Mouse (Mus musculus) stomach, embryonic 14.5 days (tissue): ENCODE data around the gene Cc2d2b. TPM values are rescaled to one million over a fixed set of nuclear protein-coding genes. Genes with fewer than 3 reads are reported as not detected.

Experiments used
- ATAC-seq: fragments of 200-750 bp; cut with Nextera tagmentation; 2 replicates; pipeline ENCODE4 v1.8.0; 2017; ENCODE audit warnings: low read depth, moderate TSS enrichment; ENCODE audit not compliant: insufficient number of reproducible peaks, insufficient read depth, low FRiP score
- H3K27ac ChIP-seq: fragments of 300-500 bp; sonication (generic); 2 replicates; pipeline ENCODE4 v1.5.1; 2014; ENCODE audit warnings: mild to moderate bottlenecking, low read length, moderate library complexity, mixed read lengths
- H3K27me3 ChIP-seq: fragments of 300-500 bp; sonication (generic); 2 replicates; pipeline ENCODE4 v1.6.1; 2014; ENCODE audit warnings: low read length, control low read depth, mixed read lengths; ENCODE audit not compliant: control insufficient read depth, insufficient read depth
- H3K36me3 ChIP-seq: fragments of 300-500 bp; sonication (generic); 2 replicates; pipeline ENCODE4 v1.6.1; 2014; ENCODE audit warnings: mild to moderate bottlenecking, control low read depth, low read length, moderate library complexity, mixed read lengths; ENCODE audit not compliant: control insufficient read depth, insufficient read depth
- H3K4me1 ChIP-seq: fragments of 300-500 bp; sonication (generic); 2 replicates; pipeline ENCODE4 v1.6.1; 2014; ENCODE audit warnings: low read length, control low read depth, mixed read lengths; ENCODE audit not compliant: control insufficient read depth, insufficient read depth
- H3K4me2 ChIP-seq: fragments of 300-500 bp; sonication (generic); replicated peaks from 2 replicates; pipeline ENCODE4 v1.6.1; 2014; ENCODE audit warnings: low read depth, low read length, control low read depth
- H3K4me3 ChIP-seq: fragments of 300-500 bp; sonication (generic); 2 replicates; pipeline ENCODE4 v1.5.1; 2014; ENCODE audit warnings: low read depth, low read length, control low read depth
- H3K9ac ChIP-seq: fragments of 300-500 bp; sonication (generic); replicated peaks from 2 replicates; pipeline ENCODE4 v1.6.1; 2014; ENCODE audit warnings: low read depth, mild to moderate bottlenecking, control low read depth, low read length, moderate library complexity, mixed read lengths
- H3K9me3 ChIP-seq: fragments of 300-500 bp; sonication (generic); 2 replicates; pipeline ENCODE4 v1.6.1; 2016; ENCODE audit warnings: low read depth, low read length, control low read depth; ENCODE audit not compliant: control insufficient read depth
- WGBS: fragments of 180-500 bp; shearing (Covaris S2); extraction: QIAGEN DNeasy Blood & Tissue Kit; methylation state at CpG from one replicate; pipeline ENCODE4 v1.1.7; 2014; 5-methylcytosine and 5-hydroxymethylcytosine counted together
- polyA plus RNA-seq: library from polyadenylated mRNA; unstranded; fragments of >200 nt; fragmentation: Nextera tagmentation; extraction: Ambion mirVana; gene quantifications from 2 replicates; pipeline ENCODE4 v1.2.1, GENCODE M21; 2014

Gene Cc2d2b
- polyA plus RNA-seq, 1 experiment from 2014 or later, result not detected

GRCm38 (mm10) chr19:40769341-40769770, 20.8 kb downstream of the Cc2d2b start:
- Histone ChIP-seq H3K4me1 (no peaks in the 10 kb centered on the region), H3K4me2 (no peak overlapping the region), H3K9me3 (no peaks in the 10 kb centered on the region), H3K27me3 (no peaks in the 10 kb centered on the region), H3K9ac (no peak overlapping the region), H3K27ac (no peak overlapping the region), H3K4me3 (no peak overlapping the region), H3K36me3 (no peaks in the 10 kb centered on the region)
- whole genome bisulfite sequencing, result 21% methylated on average over 7 of the region's 7 CpGs
- peak; percentile 53; the same call in 1 of the 2 replicates for ATAC-seq

DNA sequence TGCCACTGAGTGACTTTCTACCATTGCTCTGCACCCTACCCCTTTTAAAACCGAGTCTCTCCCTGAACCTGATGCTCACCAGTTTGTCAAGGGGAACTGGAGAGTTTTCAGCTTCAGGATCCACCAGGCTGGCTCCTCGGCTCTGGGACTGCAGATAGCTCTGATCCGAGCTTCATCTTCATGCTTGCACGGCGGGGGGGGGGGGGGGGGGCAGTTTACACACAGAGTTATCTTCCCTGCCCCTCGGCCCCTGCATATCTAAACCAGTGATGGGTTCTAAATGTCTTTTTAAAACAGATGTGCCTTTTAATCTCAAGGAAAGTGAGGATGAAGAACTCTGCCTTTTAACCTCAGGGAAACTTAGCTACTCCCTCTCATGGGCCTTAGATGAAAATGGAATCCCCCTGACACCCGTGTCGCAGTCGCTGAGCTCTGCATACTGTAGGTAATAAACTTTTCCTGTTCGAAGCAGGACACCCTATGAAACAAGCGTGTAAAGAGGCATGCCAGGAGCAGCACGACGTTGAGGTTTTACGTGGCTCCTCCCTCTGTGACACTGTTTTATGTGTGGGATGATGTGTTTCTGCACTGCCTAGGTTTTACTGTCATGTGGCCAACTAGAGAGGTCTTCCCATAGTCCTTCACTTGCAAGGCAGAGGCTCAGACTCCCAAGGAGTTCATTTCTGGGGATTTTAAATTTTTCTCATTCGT, 39.6 kb downstream of the Cc2d2b start:
- Histone ChIP-seq H3K9ac (no peak overlapping the region), H3K4me1 (no peaks in the 10 kb centered on the region), H3K4me2 (no peak overlapping the region), H3K27ac (no peak overlapping the region), H3K9me3 (no peaks in the 10 kb centered on the region), H3K27me3 (no peaks in the 10 kb centered on the region), H3K4me3 (no peak overlapping the region), H3K36me3 (no peaks in the 10 kb centered on the region)
- WGBS, result 66% methylated on average over 13 of the region's 15 CpGs
- no peak for ATAC-seq

DNA sequence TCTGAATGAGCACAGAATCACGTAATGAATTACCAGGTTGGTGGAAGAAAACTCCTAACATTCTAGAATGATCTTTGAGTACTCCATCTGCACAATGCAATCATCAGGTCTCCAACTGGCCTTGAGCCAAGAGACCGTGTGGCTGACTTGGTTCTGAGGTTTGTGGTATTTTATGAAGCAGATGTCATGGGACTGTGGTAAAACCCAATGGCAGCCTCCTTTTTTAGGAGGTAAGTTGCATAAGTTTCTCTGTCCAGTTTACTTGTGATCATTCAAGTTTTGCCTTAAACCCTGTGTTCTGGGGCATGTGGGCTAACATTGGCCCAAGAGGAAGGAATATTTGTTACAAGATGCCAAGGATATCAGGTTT, 40.1 kb downstream of the Cc2d2b start:
- Histone ChIP-seq H3K27me3 (no peaks in the 10 kb centered on the region), H3K4me2 (no peak overlapping the region), H3K4me1 (no peaks in the 10 kb centered on the region), H3K9ac (no peak overlapping the region), H3K27ac (no peak overlapping the region), H3K36me3 (no peaks in the 10 kb centered on the region), H3K4me3 (no peak overlapping the region), H3K9me3 (no peaks in the 10 kb centered on the region)
- ATAC-seq, result no peak
- WGBS, result 72% methylated on average over 2 of the region's 2 CpGs

DNA sequence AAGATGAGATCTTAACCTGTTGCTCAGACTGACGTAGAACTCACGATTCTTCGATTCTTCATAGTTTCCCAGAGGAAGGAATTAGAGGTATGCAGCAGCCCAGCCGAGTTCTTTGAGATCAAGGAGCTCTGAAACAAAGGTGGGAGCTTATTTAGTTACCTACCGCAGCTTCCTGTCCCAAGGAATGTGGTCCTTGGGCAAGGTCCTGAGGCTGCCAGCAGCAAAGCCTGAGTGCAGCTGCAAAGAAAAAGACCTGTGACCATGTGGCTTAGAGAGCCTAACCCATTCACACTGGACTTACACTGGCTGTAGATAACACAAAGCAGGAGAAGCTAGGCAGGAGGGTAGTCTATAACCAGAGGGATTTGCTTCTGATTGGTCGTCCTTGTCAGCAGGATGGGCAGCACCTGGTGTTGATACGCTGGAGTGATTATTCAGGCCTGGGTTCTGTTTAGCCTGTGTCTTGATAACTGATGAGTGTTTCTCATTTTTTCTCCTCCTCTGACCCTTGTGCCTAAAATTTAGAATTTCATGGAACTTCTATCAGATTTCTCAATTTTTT, 56.7 kb downstream of the Cc2d2b start:
- ATAC-seq, result no peak

GRCm38 (mm10) chr19:40809858-40810257, 61.3 kb downstream of the Cc2d2b start:
- 71% methylated on average over 7 of the region's 7 CpGs for WGBS
- ATAC-seq, result no peak
- H3K4me2 ChIP-seq, result no peak overlapping the region

More for the DNA sequence above, 56.7 kb downstream of the Cc2d2b start:
- Histone ChIP-seq H3K9me3 (no peaks in the 10 kb centered on the region), H3K27ac (no peak overlapping the region), H3K27me3 (no peaks in the 10 kb centered on the region), H3K36me3 (no peaks in the 10 kb centered on the region), H3K4me1 (no peaks in the 10 kb centered on the region), H3K4me3 (no peak overlapping the region), H3K9ac (no peak overlapping the region), H3K4me2 (no peak overlapping the region)
- WGBS, result 32% methylated on average over 7 of the region's 7 CpGs

DNA sequence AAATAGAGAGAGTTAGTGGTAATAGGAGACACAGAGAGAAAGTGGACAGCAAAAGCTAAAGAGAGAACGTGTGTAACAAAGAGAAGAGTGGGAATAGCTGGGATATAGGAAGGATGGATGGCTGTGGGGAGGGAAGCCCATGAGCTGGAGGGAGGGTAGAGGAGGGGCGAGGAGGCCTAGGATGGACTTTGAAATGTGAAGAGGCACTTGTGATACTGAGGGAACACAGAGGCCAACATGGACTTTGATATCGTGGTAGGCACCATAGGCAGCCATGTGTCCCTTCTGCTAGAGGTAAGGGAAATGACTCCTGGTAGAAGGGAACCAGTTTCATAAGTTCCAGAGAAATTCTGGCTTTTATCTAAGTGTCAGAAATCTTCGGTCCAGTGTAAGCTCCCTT, 63.3 kb downstream of the Cc2d2b start:
- Histone ChIP-seq H3K4me2 (no peak overlapping the region), H3K27me3 (no peaks in the 10 kb centered on the region), H3K4me1 (no peaks in the 10 kb centered on the region), H3K27ac (no peak overlapping the region), H3K4me3 (no peak overlapping the region), H3K9ac (no peak overlapping the region), H3K36me3 (no peaks in the 10 kb centered on the region), H3K9me3 (no peaks in the 10 kb centered on the region)
- WGBS, result 67% methylated on average over 4 of the region's 4 CpGs
- no peak for ATAC-seq

More at GRCm38 (mm10) chr19:40809858-40810257, 61.3 kb downstream of the Cc2d2b start:
- no peaks in the 10 kb centered on the region for H3K4me1 ChIP-seq
- no peak overlapping the region for H3K4me3 ChIP-seq
- no peak overlapping the region for H3K27ac ChIP-seq
- no peaks in the 10 kb centered on the region for H3K36me3 ChIP-seq
- no peak overlapping the region for H3K9ac ChIP-seq
- H3K27me3 ChIP-seq, result no peaks in the 10 kb centered on the region
- H3K9me3 ChIP-seq, result no peaks in the 10 kb centered on the region

GRCm38 (mm10) chr19:40812778-40813177, 64.2 kb downstream of the Cc2d2b start:
- Histone ChIP-seq H3K27ac (no peak overlapping the region), H3K4me3 (no peak overlapping the region), H3K9ac (no peak overlapping the region), H3K27me3 (no peaks in the 10 kb centered on the region), H3K4me1 (no peaks in the 10 kb centered on the region), H3K4me2 (no peak overlapping the region), H3K9me3 (no peaks in the 10 kb centered on the region), H3K36me3 (no peaks in the 10 kb centered on the region)
- ATAC-seq, result no peak
- WGBS, result 66% methylated on average over 3 of the region's 3 CpGs

GRCm38 (mm10) chr19:40813385-40813784, 64.8 kb downstream of the Cc2d2b start:
- Histone ChIP-seq H3K36me3 (no peaks in the 10 kb centered on the region), H3K4me2 (no peak overlapping the region), H3K9ac (no peak overlapping the region), H3K4me3 (no peak overlapping the region), H3K27ac (no peak overlapping the region), H3K9me3 (no peaks in the 10 kb centered on the region), H3K27me3 (no peaks in the 10 kb centered on the region), H3K4me1 (no peaks in the 10 kb centered on the region)
- peak; percentile 74; the same call in 1 of the 2 replicates for ATAC-seq
- WGBS, result 74% methylated on average over 14 of the region's 14 CpGs
